Mouse (Mus musculus) liver, postnatal 0 days (tissue): Measurements from ENCODE around the gene Clock. TPM values are rescaled to one million over a fixed set of nuclear protein-coding genes. Genes with fewer than 3 reads are reported as not detected.

Experiments
- ATAC-seq: fragments of 200-750 bp; cut with Nextera tagmentation; 2 replicates; pipeline ENCODE4 v1.8.0; 2017; ENCODE audit warnings: mild to moderate bottlenecking, moderate library complexity
- DNase-seq: peaks from one replicate; pipeline ENCODE4 v3.0.0-alpha.2; 2016
- H3K27ac ChIP-seq: fragments of 300-500 bp; sonication (generic); 2 replicates; pipeline ENCODE4 v1.5.1; 2014; ENCODE audit warnings: antibody characterized with exemption, moderate library complexity, mild to moderate bottlenecking, low read depth
- H3K27me3 ChIP-seq: fragments of 300-500 bp; sonication (generic); 2 replicates; pipeline ENCODE4 v1.6.1; 2014; ENCODE audit warnings: low read length, control low read depth, mixed read lengths; ENCODE audit not compliant: insufficient read depth
- H3K36me3 ChIP-seq: fragments of 300-500 bp; sonication (generic); replicated peaks from 2 replicates; pipeline ENCODE4 v1.6.1; 2014; ENCODE audit warnings: mild to moderate bottlenecking, control low read depth, low read length, moderate library complexity, mixed read lengths; ENCODE audit not compliant: insufficient read depth
- H3K4me1 ChIP-seq: fragments of 300-500 bp; sonication (generic); 2 replicates; pipeline ENCODE4 v1.6.1; 2014; ENCODE audit warnings: antibody characterized with exemption, mild to moderate bottlenecking, control low read depth; ENCODE audit not compliant: insufficient read depth
- H3K4me2 ChIP-seq: fragments of 300-500 bp; sonication (generic); 2 replicates; pipeline ENCODE4 v1.6.1; 2014; ENCODE audit warnings: low read depth, mild to moderate bottlenecking, low read length, moderate library complexity, mixed read lengths
- H3K4me3 ChIP-seq: fragments of 300-500 bp; sonication (generic); 2 replicates; pipeline ENCODE4 v1.5.1; 2014; ENCODE audit warnings: low read depth, low read length
- H3K9ac ChIP-seq: fragments of 300-500 bp; sonication (generic); replicated peaks from 2 replicates; pipeline ENCODE4 v1.6.1; 2014; ENCODE audit warnings: mild to moderate bottlenecking, moderate library complexity
- H3K9me3 ChIP-seq: fragments of 300-500 bp; sonication (generic); 2 replicates; pipeline ENCODE4 v1.6.1; 2016; ENCODE audit warnings: mild to moderate bottlenecking, control low read depth, low read length, mixed read lengths
- CTCF ChIP-seq: sonication (generic); IDR thresholded peaks from 2 replicates; pipeline ENCODE4 v1.5.1; 2016; ENCODE audit warnings: antibody characterized with exemption, low read depth
- EP300 ChIP-seq: IDR thresholded peaks from 2 replicates; pipeline ENCODE4 v1.6.1; 2016; ENCODE audit warnings: antibody characterized with exemption, low read depth, mild to moderate bottlenecking
- WGBS: fragments of 180-500 bp; shearing (Covaris S2); extraction: QIAGEN DNeasy Blood & Tissue Kit; methylation state at CpG from one replicate; pipeline ENCODE4 v1.1.7; 2014; ENCODE audit not compliant: insufficient replicate concordance; 5-methylcytosine and 5-hydroxymethylcytosine counted together
- polyA plus RNA-seq: library from polyadenylated mRNA; unstranded; fragments of >200 nt; fragmentation: Nextera tagmentation; extraction: Ambion mirVana; gene quantifications from 2 replicates; pipeline ENCODE4 v1.2.1, GENCODE M21; 2015

Gene Clock
- polyA plus RNA-seq, 1 experiment from 2014 or later: 2.3 TPM

DNA sequence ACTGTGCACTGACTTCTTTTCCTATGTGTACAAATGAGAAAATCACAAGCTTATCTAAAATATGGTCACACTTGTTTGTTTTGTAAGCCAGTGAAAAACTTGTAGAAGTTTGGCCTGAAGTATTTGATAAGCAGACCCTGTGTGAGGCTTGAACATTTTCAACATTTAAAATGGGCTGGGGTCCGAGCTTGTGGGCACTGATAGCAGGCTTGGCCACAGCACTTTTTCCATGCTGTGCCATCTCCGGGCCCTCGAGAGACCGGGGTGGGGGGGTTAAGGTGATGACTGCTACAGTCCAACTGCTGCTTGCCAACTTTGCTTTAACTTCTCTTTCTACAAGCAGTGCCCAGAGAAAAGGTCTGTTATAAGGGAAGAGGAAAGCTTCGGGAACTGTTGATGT is 96.5 kb downstream of the Clock start:
- Histone ChIP-seq H3K4me2 (no peak overlapping the region), H3K9me3 (no peaks in the 10 kb centered on the region), H3K36me3 (peaks cover 58% of the 10 kb centered on the region), H3K27me3 (no peaks in the 10 kb centered on the region), H3K4me1 (no peaks in the 10 kb centered on the region), H3K4me3 (no peak overlapping the region), H3K27ac (no peak overlapping the region), H3K9ac (no peak overlapping the region)
- no peak for DNase-seq
- TF ChIP-seq CTCF: no peak
- no peak for TF ChIP-seq EP300
- ATAC-seq: no peak
- WGBS: 86% methylated on average over 5 of the region's 5 CpGs

DNA sequence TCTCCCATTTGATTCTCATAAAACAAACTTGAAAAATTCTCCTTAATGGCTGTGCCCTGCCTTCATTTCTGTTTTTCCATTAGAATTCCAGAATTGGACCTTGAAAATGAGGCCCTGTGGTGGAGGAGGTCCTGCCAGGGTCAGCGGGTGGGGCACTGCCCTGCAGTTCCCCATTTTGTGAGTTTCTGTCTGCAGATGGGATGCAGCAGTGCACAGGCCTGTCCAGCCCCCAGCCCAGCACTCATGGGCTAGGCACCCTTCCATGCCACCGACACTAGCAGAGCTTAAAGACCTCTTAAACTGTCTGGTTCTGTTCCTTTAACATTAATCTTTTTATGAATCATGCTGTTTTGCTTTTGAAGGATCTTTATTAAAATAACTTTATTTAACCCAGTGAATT is 98.7 kb downstream of the Clock start:
- H3K9me3 ChIP-seq: no peaks in the 10 kb centered on the region
- TF ChIP-seq CTCF (no peak), EP300 (no peak)
- no peak overlapping the region for H3K4me2 ChIP-seq
- no peak overlapping the region for H3K4me3 ChIP-seq
- no peak overlapping the region for H3K9ac ChIP-seq
- H3K27ac ChIP-seq: no peak overlapping the region
- no peaks in the 10 kb centered on the region for H3K4me1 ChIP-seq
- peaks cover 54% of the 10 kb centered on the region for H3K36me3 ChIP-seq
- H3K27me3 ChIP-seq: no peaks in the 10 kb centered on the region
- DNase-seq: no peak
- 77% methylated on average over 2 of the region's 2 CpGs for WGBS
- ATAC-seq: no peak

GRCm38 (mm10) chr5:76203171-76203570 is 101.4 kb downstream of the Clock start:
- Histone ChIP-seq H3K27ac (no peak overlapping the region), H3K9ac (no peak overlapping the region), H3K27me3 (no peaks in the 10 kb centered on the region), H3K36me3 (peaks cover 52% of the 10 kb centered on the region), H3K4me1 (no peaks in the 10 kb centered on the region), H3K4me3 (no peak overlapping the region), H3K9me3 (no peaks in the 10 kb centered on the region), H3K4me2 (no peak overlapping the region)
- ATAC-seq: no peak
- DNase-seq: no peak
- WGBS: 85% methylated on average over 3 of the region's 3 CpGs
- TF ChIP-seq CTCF (no peak), EP300 (no peak)

DNA sequence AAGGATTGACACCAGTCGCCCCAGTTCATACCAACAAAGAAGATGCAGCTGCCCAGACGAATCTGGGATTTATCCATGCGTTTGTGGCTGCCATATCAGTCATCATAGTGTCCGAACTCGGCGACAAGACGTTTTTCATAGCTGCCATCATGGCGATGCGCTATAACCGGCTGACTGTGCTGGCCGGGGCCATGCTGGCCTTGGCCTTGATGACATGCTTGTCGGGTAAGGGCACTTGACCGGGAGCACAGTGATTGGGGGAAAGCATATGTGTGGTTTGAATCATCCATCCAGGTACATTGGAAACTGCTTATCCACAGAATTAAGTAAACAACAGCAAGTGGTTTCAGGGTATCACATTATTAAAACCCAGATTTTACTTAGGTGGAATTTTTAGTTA is 105.2 kb downstream of the Clock start:
- DNase-seq: no peak
- 92% methylated on average over 13 of the region's 13 CpGs for WGBS
- no peak for TF ChIP-seq EP300
- TF ChIP-seq CTCF: no peak

GRCm38 (mm10) chr5:76194377-76194945 is 110.1 kb downstream of the Clock start:
- no peak overlapping the region for H3K4me2 ChIP-seq
- no peak for TF ChIP-seq CTCF
- TF ChIP-seq EP300: no peak
- H3K27ac ChIP-seq: no peak overlapping the region
- 61% methylated on average over 6 of the region's 6 CpGs for WGBS
- H3K9me3 ChIP-seq: no peaks in the 10 kb centered on the region
- H3K27me3 ChIP-seq: no peaks in the 10 kb centered on the region
- DNase-seq: no peak
- 0 out of 2 replicates have a peak, but pooled peaks cover 6% of the 10 kb centered on the region for H3K4me1 ChIP-seq
- peaks cover 11% of the 10 kb centered on the region for H3K36me3 ChIP-seq
- ATAC-seq: no peak
- no peak overlapping the region for H3K9ac ChIP-seq
- no peak overlapping the region for H3K4me3 ChIP-seq

More for the DNA sequence above, 105.2 kb downstream of the Clock start:
- no peak overlapping the region for H3K4me2 ChIP-seq
- H3K4me3 ChIP-seq: no peak overlapping the region
- no peak overlapping the region for H3K9ac ChIP-seq
- no peaks in the 10 kb centered on the region for H3K27me3 ChIP-seq
- H3K27ac ChIP-seq: no peak overlapping the region
- no peaks in the 10 kb centered on the region for H3K9me3 ChIP-seq
- no peaks in the 10 kb centered on the region for H3K4me1 ChIP-seq
- H3K36me3 ChIP-seq: peaks cover 43% of the 10 kb centered on the region
- ATAC-seq: no peak

DNA sequence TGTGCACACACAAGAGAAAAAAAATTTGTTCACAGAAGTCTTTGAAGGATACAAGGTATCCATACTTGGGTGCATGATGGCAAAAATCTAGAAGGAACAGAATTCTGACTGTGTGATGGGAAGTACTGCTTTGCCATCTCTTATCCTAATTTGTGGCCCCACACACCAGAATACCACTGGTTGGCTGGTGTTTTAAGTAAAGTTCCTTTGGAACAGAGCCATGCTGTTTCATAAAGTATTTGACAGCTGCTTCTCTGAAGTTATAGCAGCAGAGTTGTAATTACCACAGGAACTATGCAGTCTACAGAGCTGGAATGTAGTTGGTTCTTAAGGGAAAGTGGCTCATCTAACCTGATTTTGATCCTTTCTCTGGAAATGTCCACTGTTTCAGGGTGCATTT is 111.5 kb downstream of the Clock start:
- Histone ChIP-seq H3K4me2 (no peak overlapping the region), H3K4me3 (no peak overlapping the region), H3K9ac (no peak overlapping the region), H3K4me1 (peaks cover 12% of the 10 kb centered on the region; the same call in 1 of the 2 replicates), H3K27ac (no peak overlapping the region), H3K27me3 (no peaks in the 10 kb centered on the region), H3K36me3 (peaks cover 8% of the 10 kb centered on the region), H3K9me3 (no peaks in the 10 kb centered on the region)
- no peak for DNase-seq
- no peak for ATAC-seq
- TF ChIP-seq EP300: no peak
- TF ChIP-seq CTCF: no peak

GRCm38 (mm10) chr5:76190609-76191008 is 114.0 kb downstream of the Clock start:
- no peak for ATAC-seq
- WGBS: 72% methylated on average over 4 of the region's 4 CpGs
- TF ChIP-seq CTCF: no peak
- no peak for TF ChIP-seq EP300
- Histone ChIP-seq H3K4me3 (no peak overlapping the region), H3K9me3 (no peaks in the 10 kb centered on the region), H3K36me3 (peaks cover 9% of the 10 kb centered on the region), H3K9ac (no peak overlapping the region), H3K27ac (no peak overlapping the region), H3K4me1 (peaks cover 23% of the 10 kb centered on the region), H3K27me3 (no peaks in the 10 kb centered on the region), H3K4me2 (no peak overlapping the region)
- DNase-seq: no peak
